Mouse (Mus musculus) small intestine, adult 10 weeks (tissue): ENCODE data around the gene Gm7970. TPM values are rescaled to one million over a fixed set of nuclear protein-coding genes. Genes with fewer than 3 reads are reported as not detected.

Experiments
- polyA plus RNA-seq: library from polyadenylated mRNA; stranded (reverse); fragments of 350-450 nt; fragmentation: Illumina TruSeq; extraction: RNeasy Lipid Tissue Mini Kit (QIAGEN cat#74804); gene quantifications from one replicate; pipeline ENCODE4 v1.2.3, GENCODE M21; 2014; ENCODE audit warnings: low replicate concordance

Gene Gm7970
- not detected for polyA plus RNA-seq

DNA sequence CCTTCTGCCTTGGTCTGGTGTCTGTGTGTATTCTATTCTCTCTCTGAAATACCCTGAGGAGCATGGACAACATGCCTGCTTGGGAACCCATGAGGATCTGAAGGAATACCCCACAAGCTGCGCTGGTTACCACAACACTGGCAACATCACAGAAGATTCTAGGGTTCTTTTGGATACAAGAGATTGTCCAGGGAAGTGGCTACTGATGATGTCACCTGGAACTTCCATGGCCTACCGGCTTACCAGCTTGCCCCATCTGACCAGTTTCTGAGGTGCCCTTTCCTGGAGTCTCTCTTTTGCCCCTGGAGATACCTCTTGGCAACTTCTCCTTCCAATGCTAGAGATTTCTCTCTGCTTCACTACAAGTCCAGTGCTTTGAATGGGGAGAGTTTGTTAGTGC lies at the start of gene Gm7970:
Gene Gm7970, minus strand, starts transcription at position 101 of the 400 bp plus-strand sequence.

DNA sequence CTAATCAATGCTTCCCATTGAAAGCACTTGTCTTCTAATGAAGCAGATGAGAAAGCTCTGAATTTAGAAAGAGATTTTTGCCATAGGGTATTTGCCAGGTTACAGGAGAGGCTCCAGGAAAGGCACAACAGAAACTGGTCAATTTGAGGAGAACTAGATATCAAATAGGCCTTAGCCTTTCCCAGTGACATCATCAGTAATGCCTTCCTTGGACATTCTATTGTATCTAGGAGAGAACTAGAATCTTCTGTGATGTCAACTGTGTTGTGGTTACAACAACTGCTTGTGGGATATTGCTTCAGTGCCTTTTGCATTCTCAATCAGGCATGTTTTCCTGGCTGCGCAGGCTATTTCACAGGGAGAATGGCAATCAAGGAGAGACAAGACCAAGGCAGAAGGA lies 17.5 kb upstream of the Gm7970 start, which contains the start of gene 1700049E17Rik2:
Gene 1700049E17Rik2, plus strand, starts transcription at position 301 of the 400 bp plus-strand sequence.

Other genes with a start within 250 kb of the Gm7970 start
- gene Gm5798, start 207.0 kb downstream of the Gm7970 start, polyA plus RNA-seq, result not detected
- gene Gm7945, start 169.2 kb downstream of the Gm7970 start, polyA plus RNA-seq, result not detected
- gene Gm6482, start 147.3 kb downstream of the Gm7970 start, polyA plus RNA-seq, result not detected
- gene Gm7954, start 102.1 kb downstream of the Gm7970 start, polyA plus RNA-seq, result not detected
- gene Gm3486, start 66.1 kb downstream of the Gm7970 start, polyA plus RNA-seq, result not detected
- not detected for gene 1700049E17Rik2, start 17.6 kb upstream of the Gm7970 start, polyA plus RNA-seq
- gene Gm3072, start 69.0 kb upstream of the Gm7970 start, polyA plus RNA-seq, result not detected
- gene Gm3676, start 90.9 kb upstream of the Gm7970 start, polyA plus RNA-seq, result not detected
- gene Gm8068, start 146.3 kb upstream of the Gm7970 start, polyA plus RNA-seq, result not detected
- gene Gm7929, start 195.0 kb upstream of the Gm7970 start, polyA plus RNA-seq, result not detected
- not detected for gene Gm47189, start 216.9 kb upstream of the Gm7970 start, polyA plus RNA-seq